Mouse (Mus musculus) liver, adult 10 weeks (tissue): ENCODE data around the gene Car12. TPM values are rescaled to one million over a fixed set of nuclear protein-coding genes. Genes with fewer than 3 reads are reported as not detected.

Experiments
- polyA plus RNA-seq: library from polyadenylated mRNA; stranded (reverse); fragments of 350-450 nt; fragmentation: Illumina TruSeq; extraction: RNeasy Lipid Tissue Mini Kit (QIAGEN cat#74804); gene quantifications from one replicate; pipeline ENCODE4 v1.2.3, GENCODE M21; 2014; ENCODE audit warnings: low read depth, low replicate concordance

Car12 gene
- polyA plus RNA-seq = not detected

GRCm38 (mm10) chr9:66713135-66714021 is at the start of gene Car12:
Gene Car12, plus strand, starts transcription at chr9:66713686.

GRCm38 (mm10) chr9:66795464-66796324 is 82.2 kb downstream of the Car12 start, which contains the start of gene Aph1b:
Gene Aph1b, minus strand, starts transcription at chr9:66795490.

GRCm38 (mm10) chr9:66796739-66797138 is 83.3 kb downstream of the Car12 start, which contains the start of gene Gm10647:
Gene Gm10647, plus strand, starts transcription at chr9:66797039.

Other genes with a start within 250 kb of the Car12 start
- gene Fbxl22, start 199.1 kb upstream of the Car12 start, polyA plus RNA-seq = 0.13 TPM
- gene Usp3, start 120.5 kb upstream of the Car12 start, polyA plus RNA-seq = 42.0 TPM
- gene Aph1b, start 81.8 kb downstream of the Car12 start, polyA plus RNA-seq = 2.4 TPM
- gene Gm10647, start 83.4 kb downstream of the Car12 start, polyA plus RNA-seq = 0.19 TPM
- 1.5 TPM for gene Aph1c, start 121.0 kb downstream of the Car12 start, polyA plus RNA-seq
- gene Rab8b, start 206.0 kb downstream of the Car12 start, polyA plus RNA-seq = 5.4 TPM
- gene Rps27l, start 232.4 kb downstream of the Car12 start, polyA plus RNA-seq = 613 TPM